In the genomic region with DNA sequence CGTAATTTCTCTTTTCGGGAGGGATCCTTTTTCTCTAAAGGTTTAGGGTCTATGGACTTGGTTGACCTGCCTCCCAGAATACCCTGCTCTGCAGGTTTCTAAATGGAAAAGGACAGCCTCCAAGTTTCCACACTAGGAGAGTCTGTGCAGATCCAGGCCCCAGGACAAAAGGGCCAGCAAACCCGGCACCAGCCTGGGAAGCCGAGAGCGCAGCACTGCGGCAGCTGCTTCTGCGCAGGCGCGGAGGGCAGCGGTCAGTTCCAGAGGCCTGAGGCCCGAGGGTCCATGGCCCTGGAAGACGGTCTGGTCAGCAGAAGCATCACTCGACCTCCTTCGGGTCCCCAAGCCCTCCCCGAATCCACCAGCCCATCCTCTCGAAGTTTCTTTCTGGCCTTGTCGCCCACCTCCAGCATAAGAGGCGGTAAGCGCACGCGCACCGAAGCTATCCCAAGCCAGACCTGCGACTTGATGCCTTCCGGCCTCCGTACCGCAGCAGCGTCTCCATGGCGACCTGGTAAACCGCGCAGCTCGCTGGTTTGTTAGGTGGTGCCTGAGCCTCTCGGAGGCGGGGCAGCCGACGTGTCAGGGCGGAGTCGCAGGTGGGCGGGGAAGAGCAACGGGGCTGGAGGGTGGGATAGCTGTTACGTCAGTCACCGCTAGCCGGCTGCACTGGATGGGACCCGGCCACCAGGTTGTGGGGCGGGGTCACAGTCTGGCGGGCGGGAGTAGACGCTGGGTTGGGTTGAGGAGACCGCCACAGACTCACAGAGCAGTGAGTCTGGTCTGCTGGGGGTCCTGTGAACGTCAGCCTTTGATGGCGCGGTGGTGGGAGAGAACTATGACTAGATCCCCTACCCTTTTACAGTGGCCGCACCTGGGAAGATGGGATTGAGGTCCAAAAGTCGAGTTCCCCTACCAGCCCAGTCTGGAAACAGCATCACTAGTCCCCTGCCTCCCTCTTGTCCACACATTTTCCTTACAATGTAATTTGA, we compare ENCODE assay signal across 8 mouse cellular contexts. TPM values are rescaled to one million over a fixed set of nuclear protein-coding genes. Genes with fewer than 3 reads are reported as not detected.
DNase-seq lines count a peak whose midpoint lies in the region; ATAC-seq and TF ChIP-seq lines count a peak whose summit lies in the region.

A gene (plus strand): TSS at position 235 of the 992 bp plus-strand sequence.
A gene (minus strand): TSS at position 554 of the 992 bp plus-strand sequence.

- peak; percentile 99 for DNase-seq in 3134 (ENCODE audit: extremely low read depth, insufficient read length, low spot score)
- peak; percentile 98 to 99 for DNase-seq in adrenal gland, postnatal 36 days
- peak; percentile 99 for DNase-seq in heart, adult 18-20 months
- peak; percentile 99 for DNase-seq in kidney, adult 2 months
- DNase-seq in spleen, adult 2 months (ENCODE audit: low read depth in 1 of 2, low spot score in 2 of 2): peak; percentile 96 to 98

- peak within 1 kb of the TSS; percentile 81 for H3K9ac ChIP-seq in embryonic facial prominence, embryonic 13.5 days
- H3K9ac ChIP-seq in limb, embryonic 12.5 days (replicated peaks): peak within 1 kb of the TSS; percentile 75
- peak within 1 kb of the TSS; percentile 66 for H3K9ac ChIP-seq in midbrain, embryonic 15.5 days

- peaks cover 9% of the 10 kb centered on the region for H3K4me1 ChIP-seq in embryonic facial prominence, embryonic 13.5 days
- H3K4me1 ChIP-seq in kidney, adult 2 months (ENCODE audit: control insufficient read depth, insufficient read depth, low read length): peaks cover 5% of the 10 kb centered on the region; the same call in 1 of the 2 replicates
- peaks cover 10% of the 10 kb centered on the region for H3K4me1 ChIP-seq in limb, embryonic 12.5 days (replicated peaks)
- H3K4me1 ChIP-seq in midbrain, embryonic 15.5 days: peaks cover 18% of the 10 kb centered on the region
- no peaks in the 10 kb centered on the region for H3K4me1 ChIP-seq in spleen, adult 2 months (ENCODE audit: control insufficient read depth, insufficient read depth, insufficient read length)

- WGBS in embryonic facial prominence, embryonic 13.5 days: 2% methylated on average over 53 of the region's 53 CpGs
- WGBS in kidney, adult 2 months: 2% methylated on average over 53 of the region's 53 CpGs
- 2% methylated on average over 53 of the region's 53 CpGs for WGBS in limb, embryonic 12.5 days
- 1% methylated on average over 53 of the region's 53 CpGs for WGBS in midbrain, embryonic 15.5 days
- 2% methylated on average over 53 of the region's 53 CpGs for WGBS in spleen, adult 2 months

- H3K27me3 ChIP-seq in embryonic facial prominence, embryonic 13.5 days: no peaks in the 10 kb centered on the region
- no peaks in the 10 kb centered on the region for H3K27me3 ChIP-seq in kidney, adult 2 months (replicated peaks; ENCODE audit: control insufficient read depth, insufficient read depth, low read length)
- H3K27me3 ChIP-seq in limb, embryonic 12.5 days: no peaks in the 10 kb centered on the region
- no peaks in the 10 kb centered on the region for H3K27me3 ChIP-seq in midbrain, embryonic 15.5 days (replicated peaks)
- H3K27me3 ChIP-seq in spleen, adult 2 months (ENCODE audit: control insufficient read depth, insufficient read depth, low read length): no peaks in the 10 kb centered on the region

- H3K9me3 ChIP-seq in embryonic facial prominence, embryonic 13.5 days: no peaks in the 10 kb centered on the region
- no peaks in the 10 kb centered on the region for H3K9me3 ChIP-seq in limb, embryonic 12.5 days
- H3K9me3 ChIP-seq in midbrain, embryonic 15.5 days: no peaks in the 10 kb centered on the region

- no peaks in the 10 kb centered on the region for H3K36me3 ChIP-seq in embryonic facial prominence, embryonic 13.5 days
- H3K36me3 ChIP-seq in kidney, adult 2 months (ENCODE audit: control insufficient read depth, insufficient read depth, low read length): no peaks in the 10 kb centered on the region
- no peaks in the 10 kb centered on the region for H3K36me3 ChIP-seq in limb, embryonic 12.5 days
- no peaks in the 10 kb centered on the region for H3K36me3 ChIP-seq in midbrain, embryonic 15.5 days (replicated peaks)
- H3K36me3 ChIP-seq in spleen, adult 2 months (ENCODE audit: control insufficient read depth, insufficient read depth, low read length): no peaks in the 10 kb centered on the region

- peak within 1 kb of the TSS; percentile 67 for H3K4me2 ChIP-seq in embryonic facial prominence, embryonic 13.5 days
- H3K4me2 ChIP-seq in limb, embryonic 12.5 days: peak within 1 kb of the TSS; percentile 58
- peak within 1 kb of the TSS; percentile 62 for H3K4me2 ChIP-seq in midbrain, embryonic 15.5 days

- ATAC-seq in embryonic facial prominence, embryonic 13.5 days (ENCODE audit: insufficient number of reproducible peaks, insufficient read depth, low FRiP score, low TSS enrichment, low read depth): peak; percentile 95
- ATAC-seq in limb, embryonic 12.5 days (ENCODE audit: insufficient number of reproducible peaks, insufficient read depth, low FRiP score, low TSS enrichment, low read depth): peak; percentile 97
- peak; percentile 98 for ATAC-seq in midbrain, embryonic 15.5 days (replicated peaks)

- TF ChIP-seq CTCF in kidney, adult 2 months (conservative IDR thresholded peaks at IDR 0.05; ENCODE audit: insufficient read depth, insufficient read length, low read depth, low read length): no peak
- TF ChIP-seq CTCF in spleen, adult 2 months (IDR thresholded peaks at IDR 0.05; ENCODE audit: extremely low read depth, insufficient read depth, insufficient read length, insufficient replicate concordance): no peak

- H3K4me3 ChIP-seq in embryonic facial prominence, embryonic 13.5 days: peak within 1 kb of the TSS; percentile 60
- peak within 1 kb of the TSS; percentile 88 for H3K4me3 ChIP-seq in kidney, adult 2 months (ENCODE audit: insufficient read depth, low read depth, low read length)
- H3K4me3 ChIP-seq in limb, embryonic 12.5 days (replicated peaks): peak within 1 kb of the TSS; percentile 59
- peak within 1 kb of the TSS; percentile 66 for H3K4me3 ChIP-seq in midbrain, embryonic 15.5 days
- peak within 1 kb of the TSS; percentile 76 for H3K4me3 ChIP-seq in spleen, adult 2 months (ENCODE audit: extremely low read depth, insufficient read depth, insufficient read length)

- H3K27ac ChIP-seq in embryonic facial prominence, embryonic 13.5 days: peak within 1 kb of the TSS; percentile 84
- H3K27ac ChIP-seq in kidney, adult 2 months (ENCODE audit: insufficient read depth, low read depth, low read length): peak within 1 kb of the TSS; percentile 85
- peak within 1 kb of the TSS; percentile 88 for H3K27ac ChIP-seq in limb, embryonic 12.5 days
- peak within 1 kb of the TSS; percentile 91 for H3K27ac ChIP-seq in midbrain, embryonic 15.5 days
- peak within 1 kb of the TSS; percentile 66 for H3K27ac ChIP-seq in spleen, adult 2 months (ENCODE audit: insufficient read depth, low read length)

- peak; percentile 37 for TF ChIP-seq POLR2A in kidney, adult 2 months (IDR thresholded peaks at IDR 0.05; ENCODE audit: low read depth, low read length)
- no peak; the same call in 1 of the 2 replicates for TF ChIP-seq POLR2A in spleen, adult 2 months (IDR thresholded peaks at IDR 0.05; ENCODE audit: low read depth, low read length)

RNA-seq across cellular contexts. Expression of the first gene that starts in this region (rescaled TPM):
- total RNA-seq in adrenal gland, postnatal 36 days (2021): 1 to 10 TPM; 6.9 to 8.1 TPM
- polyA plus RNA-seq in embryonic facial prominence, embryonic 13.5 days (2015; fragmentation: Nextera tagmentation; extraction: Ambion mirVana): 2.0 and 2.1 TPM in 2 replicates
- total RNA-seq in heart, adult 18-20 months (2021): 10 to 100 TPM; 13.6 to 16.2 TPM
- 3.3 and 3.7 TPM in 2 replicates for polyA plus RNA-seq in kidney, adult 2 months (2012; rRNA removed)
- polyA plus RNA-seq in limb, embryonic 12.5 days (2016; fragmentation: Nextera tagmentation; extraction: Ambion mirVana): 1.8 and 2.8 TPM in 2 replicates
- polyA plus RNA-seq in midbrain, embryonic 15.5 days (2015; fragmentation: Nextera tagmentation; extraction: Ambion mirVana): 4.1 and 4.6 TPM in 2 replicates
- polyA plus RNA-seq in spleen, adult 2 months (2012; rRNA removed): 1.8 and 2.3 TPM in 2 replicates

RNA-seq across cellular contexts. Expression of the second gene that starts in this region (rescaled TPM):
- total RNA-seq in adrenal gland, postnatal 36 days (2021): 1 to 10 TPM; 3.3 to 3.9 TPM
- 0.18 and 0.22 TPM in 2 replicates for polyA plus RNA-seq in embryonic facial prominence, embryonic 13.5 days (2015; fragmentation: Nextera tagmentation; extraction: Ambion mirVana)
- total RNA-seq in heart, adult 18-20 months (2021): under 1 TPM; 0.51 to 0.92 TPM
- polyA plus RNA-seq in kidney, adult 2 months (2012; rRNA removed): 3.1 and 3.2 TPM in 2 replicates
- polyA plus RNA-seq in limb, embryonic 12.5 days (2016; fragmentation: Nextera tagmentation; extraction: Ambion mirVana): 0.21 and 0.22 TPM in 2 replicates
- polyA plus RNA-seq in midbrain, embryonic 15.5 days (2015; fragmentation: Nextera tagmentation; extraction: Ambion mirVana): 2.3 and 2.4 TPM in 2 replicates
- polyA plus RNA-seq in spleen, adult 2 months (2012; rRNA removed): 7.5 and 9.4 TPM in 2 replicates

Comparison
In these comparisons a context has a peak if more than half of its experiments do, and no peak if none do; other contexts are left out.
1. Peak in every context shown above with its lines: DNase-seq, ATAC-seq, H3K4me3 ChIP-seq and H3K27ac ChIP-seq.